Mouse (Mus musculus): ENCODE measurements around the gene Anks1b.

DNA sequence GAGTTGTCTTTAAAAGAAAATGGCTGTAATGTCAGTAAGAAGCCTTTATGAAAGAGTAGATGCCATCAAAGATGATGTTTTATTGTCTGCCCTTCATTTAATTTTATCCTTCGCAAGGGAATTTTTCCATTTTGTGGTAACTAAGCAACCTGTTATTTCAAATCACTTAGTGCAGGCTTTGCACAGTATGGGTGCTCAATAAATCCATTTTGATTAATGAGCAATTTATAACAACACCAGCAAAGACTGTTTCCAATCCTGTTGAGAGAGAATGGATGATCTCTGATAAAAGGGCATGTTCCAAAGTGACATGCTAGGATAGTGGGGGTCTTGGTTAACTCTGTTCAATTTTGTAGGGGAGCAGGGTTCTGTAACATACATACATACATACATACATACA, 398.0 kb downstream of the Anks1b start:
- no peak for TF ChIP-seq CTCF (IDR thresholded peaks at IDR 0.05)
- TF ChIP-seq EP300 (IDR thresholded peaks at IDR 0.05), result no peak

All from lung, postnatal 0 days (tissue).